Comparison of ENCODE assay signal across 18 mouse cellular contexts in the genomic region with DNA sequence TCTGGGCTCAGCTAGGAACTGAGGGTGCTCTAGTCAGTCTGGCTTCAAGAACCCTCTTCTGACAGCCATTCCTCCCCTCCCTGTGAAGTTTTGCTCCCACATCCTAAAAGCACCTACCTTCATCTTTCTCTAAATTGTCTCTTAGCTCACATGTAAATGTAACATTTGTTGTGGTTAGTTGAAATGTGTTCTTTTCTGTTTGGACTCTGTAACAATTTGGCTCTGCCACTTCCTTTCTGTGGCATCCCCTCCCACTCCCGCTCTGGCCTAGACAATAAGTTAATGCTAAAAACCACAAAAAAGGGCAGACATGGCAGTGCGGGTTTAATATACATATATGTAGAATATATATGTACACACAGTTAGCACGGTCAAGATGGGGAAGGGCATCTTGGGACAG. TPM values are rescaled to one million over a fixed set of nuclear protein-coding genes. Genes with fewer than 3 reads are reported as not detected.
DNase-seq lines count a peak whose midpoint lies in the region; ATAC-seq and TF ChIP-seq lines count a peak whose summit lies in the region.
"Had no signal": no experiment of that assay in that cellular context is flagged by ENCODE, and none has a peak within 500 bp of the region (broad histone marks: within the 10 kb centered on the region; RNA-seq: fewer than 3 reads in every experiment).

No protein-coding gene starts in this region.

- H3K79me2 ChIP-seq in CH12.LX (replicated peaks; ENCODE audit: control insufficient read depth, extremely low read depth, insufficient read depth, poor library complexity, severe bottlenecking) = 0 out of 2 replicates have a peak, but pooled peaks cover 5% of the 10 kb centered on the region

- H3K4me1 ChIP-seq in forebrain, embryonic 13.5 days = peaks cover 31% of the 10 kb centered on the region
- peaks cover 23% of the 10 kb centered on the region for H3K4me1 ChIP-seq in forebrain, embryonic 16.5 days (replicated peaks; ENCODE audit: control insufficient read depth, insufficient read depth, low read length)
- H3K4me1 ChIP-seq in CH12.LX (ENCODE audit: control insufficient read depth in 1 of 2, insufficient read depth in 2 of 2) = peaks cover 9 to 21% of the 10 kb centered on the region in 2 experiments

- 85% methylated on average over 3 of the region's 3 CpGs for WGBS in forebrain, embryonic 13.5 days
- 82% methylated on average over 3 of the region's 3 CpGs for WGBS in forebrain, embryonic 16.5 days

- H3K27me3 ChIP-seq in forebrain, embryonic 13.5 days = no peaks in the 10 kb centered on the region
- no peaks in the 10 kb centered on the region for H3K27me3 ChIP-seq in forebrain, embryonic 16.5 days (replicated peaks; ENCODE audit: control insufficient read depth, insufficient read depth, low read length)
- H3K27me3 ChIP-seq in CH12.LX (replicated peaks) = no peaks in the 10 kb centered on the region
- H3K27me3 ChIP-seq: heart, embryonic 12.5 days; hindbrain, embryonic 15.5 days; Patski had no signal

- in situ Hi-C loops in CH12.LX (cut with MboI; ENCODE audit: low pct_ligation_motif_present, low pct_unique_long_range_greater_than_20kb, low sequenced_read_pairs) = no loop called here

- no peak for TF ChIP-seq EP300 in CH12.LX (IDR thresholded peaks at IDR 0.05; ENCODE audit: low read length)

- H3K4me2 ChIP-seq in forebrain, embryonic 13.5 days = no peak overlapping the region
- no peak overlapping the region for H3K4me2 ChIP-seq in forebrain, embryonic 16.5 days (ENCODE audit: low read length)
- H3K4me2 ChIP-seq in CH12.LX (ENCODE audit: insufficient read depth, low read depth, poor library complexity, severe bottlenecking) = no peak overlapping the region
- H3K4me2 ChIP-seq: heart, embryonic 12.5 days; hindbrain, embryonic 15.5 days had no signal

- H3K36me3 ChIP-seq in forebrain, embryonic 13.5 days (ENCODE audit: poor library complexity, severe bottlenecking) = peaks cover 78% of the 10 kb centered on the region
- peaks cover 30% of the 10 kb centered on the region for H3K36me3 ChIP-seq in forebrain, embryonic 16.5 days (ENCODE audit: control insufficient read depth, insufficient read depth)
- H3K36me3 ChIP-seq in CH12.LX (replicated peaks in 1 of 2; ENCODE audit: control insufficient read depth in 1 of 2, insufficient read depth in 1 of 2, low read length in 1 of 2) = peaks cover 80 to 92% of the 10 kb centered on the region in 2 experiments

- TF ChIP-seq RAD21 in CH12.LX (IDR thresholded peaks at IDR 0.05; ENCODE audit: low read depth, low read length) = no peak

- H3K4me3 ChIP-seq in forebrain, embryonic 13.5 days = no peak overlapping the region
- H3K4me3 ChIP-seq in forebrain, embryonic 16.5 days (replicated peaks; ENCODE audit: low read length) = no peak overlapping the region
- no peak overlapping the region for H3K4me3 ChIP-seq in left cerebral cortex, adult 2 months
- H3K4me3 ChIP-seq in CH12.LX (replicated peaks in 1 of 3; ENCODE audit: low read depth in 2 of 3, low read length in 2 of 3, poor library complexity in 1 of 3) = no peak overlapping the region
- H3K4me3 ChIP-seq: gastrocnemius, adult 2 months; heart, embryonic 12.5 days; hindbrain, embryonic 15.5 days had no signal

- TF ChIP-seq CTCF in left cerebral cortex, adult 2 months (IDR thresholded peaks at IDR 0.05) = no peak
- TF ChIP-seq CTCF in CH12.LX (conservative IDR thresholded peaks at IDR 0.05 in 1 of 2, IDR thresholded peaks at IDR 0.05 in 1 of 2; ENCODE audit: low read depth in 2 of 2, low read length in 2 of 2) = no peak

- H3K9ac ChIP-seq in forebrain, embryonic 13.5 days = no peak overlapping the region
- H3K9ac ChIP-seq in forebrain, embryonic 16.5 days (replicated peaks; ENCODE audit: low read depth, low read length) = no peak overlapping the region
- H3K9ac ChIP-seq in CH12.LX (ENCODE audit: insufficient read depth, low read depth) = no peak overlapping the region
- H3K9ac ChIP-seq: heart, embryonic 12.5 days; hindbrain, embryonic 15.5 days had no signal

- H3K9me3 ChIP-seq in forebrain, embryonic 13.5 days (replicated peaks) = no peaks in the 10 kb centered on the region
- H3K9me3 ChIP-seq in forebrain, embryonic 16.5 days (ENCODE audit: control insufficient read depth, low read length) = no peaks in the 10 kb centered on the region
- no peaks in the 10 kb centered on the region for H3K9me3 ChIP-seq in CH12.LX (replicated peaks; ENCODE audit: low read length)
- H3K9me3 ChIP-seq: heart, embryonic 12.5 days; hindbrain, embryonic 15.5 days had no signal

- ATAC-seq in forebrain, embryonic 13.5 days = no peak
- no peak for ATAC-seq in forebrain, embryonic 16.5 days
- ATAC-seq in inflammation-experienced regulatory T-cells, adult 6 months = peak; percentile 54
- ATAC-seq: intestine, postnatal 0 days; Patski had no signal

- TF ChIP-seq POLR2A in CH12.LX (IDR thresholded peaks at IDR 0.05; ENCODE audit: low read depth, low read length) = 0 out of 2 replicates have a peak, but pooled peaks have one; percentile 6

- dilution Hi-C loops in CH12.LX (cut with MboI; ENCODE audit: extremely low pct_ligation_motif_present, extremely low pct_unique_long_range_greater_than_20kb, low sequenced_read_pairs) = no loop called here

- peak overlapping the region; percentile 32 for H3K27ac ChIP-seq in forebrain, embryonic 13.5 days
- no peak overlapping the region; the same call in 1 of the 2 replicates for H3K27ac ChIP-seq in forebrain, embryonic 16.5 days (ENCODE audit: low read length)
- H3K27ac ChIP-seq in left cerebral cortex, adult 2 months = 0 out of 2 replicates have a peak overlapping the region, but pooled peaks have one; percentile 10
- no peak overlapping the region for H3K27ac ChIP-seq in CH12.LX (ENCODE audit: insufficient read depth, low read depth)
- H3K27ac ChIP-seq: gastrocnemius, adult 2 months; hindbrain, embryonic 15.5 days had no signal

- no peak for DNase-seq in left cerebral cortex, adult 2 months (ENCODE audit: extremely low spot score in 1 of 2, low spot score in 2 of 2)
- DNase-seq in left cerebral cortex, adult 11 months (ENCODE audit: low spot score) = no peak
- no peak for DNase-seq in CH12.LX (ENCODE audit: extremely low read depth)
- no peak for DNase-seq in embryo, embryonic 11 days
- DNase-seq in gastrocnemius, postnatal 10 days = no peak
- DNase-seq: adrenal gland, adult 2 months; adrenal gland, postnatal 25 days; gastrocnemius, adult 2 months; gastrocnemius, postnatal 36 days; heart, adult 18-20 months; heart, postnatal 36 days had no signal

- intact Hi-C loops in left cerebral cortex, adult 2 months (cut with DNase I) = no loop called here

TF ChIP-seq in CH12.LX, 34 proteins besides CTCF, POLR2A, EP300 and RAD21:
- TF ChIP-seq USF1 (IDR thresholded peaks at IDR 0.05; ENCODE audit: low read depth, low read length) (no peak), E2F4 (IDR thresholded peaks at IDR 0.05; ENCODE audit: insufficient replicate concordance, low read depth, low read length) (no peak)
TF ChIP-seq in CH12.LX: peak in this region for 0.

RNA-seq across cellular contexts. Expression of gene Pea15a, which starts 9.5 kb away (rescaled TPM):
- 470 and 471 TPM in 2 replicates for polyA plus RNA-seq in forebrain, embryonic 13.5 days (2015; fragmentation: Nextera tagmentation; extraction: Ambion mirVana)
- polyA plus RNA-seq in forebrain, embryonic 16.5 days (2015; fragmentation: Nextera tagmentation; extraction: Ambion mirVana) = 472 and 511 TPM in 2 replicates
- 100 to 1,000 TPM; 387 to 422 TPM for total RNA-seq in left cerebral cortex, adult 2 months (2021)
- 14.9 and 15.6 TPM in 2 replicates for total RNA-seq in CH12.LX (2012; rRNA removed)
- total RNA-seq in CH12.LX (2014; rRNA removed) = 21.5 and 23.7 TPM in 2 replicates
- 50.6 and 52.1 TPM in 2 replicates for polyA plus RNA-seq in CH12.LX (2012; ENCODE audit: insufficient read length, low read depth)
- 10 to 100 TPM; 46.0 to 50.6 (median 47.6) TPM for polyA plus RNA-seq in inflammation-experienced regulatory T-cells, adult 6 months (2017; shearing (Covaris generic))
- 10 to 100 TPM; 72.5 to 82.1 TPM for total RNA-seq in gastrocnemius, postnatal 10 days (2021)

RNA-seq across cellular contexts. Expression of gene Casq1, which starts 22.5 kb away (rescaled TPM):
- 4.5 TPM in 2 replicates for polyA plus RNA-seq in forebrain, embryonic 13.5 days (2015; fragmentation: Nextera tagmentation; extraction: Ambion mirVana)
- 4.7 and 7.2 TPM in 2 replicates for polyA plus RNA-seq in forebrain, embryonic 16.5 days (2015; fragmentation: Nextera tagmentation; extraction: Ambion mirVana)
- under 1 TPM in 1 of 2 experiments, not detected in 1; 0.48 TPM for total RNA-seq in left cerebral cortex, adult 2 months (2021)
- 0.21 TPM in 1 of 2 replicates, not detected in the other for total RNA-seq in CH12.LX (2012; rRNA removed)
- not detected in 2 replicates for total RNA-seq in CH12.LX (2014; rRNA removed)
- polyA plus RNA-seq in CH12.LX (2012; ENCODE audit: insufficient read length, low read depth) = 0.96 and 0.98 TPM in 2 replicates
- polyA plus RNA-seq in inflammation-experienced regulatory T-cells, adult 6 months (2017; shearing (Covaris generic)) = not detected
- 1,000 to 10,000 TPM; 4,961 to 5,359 TPM for total RNA-seq in gastrocnemius, postnatal 10 days (2021)
- total RNA-seq: adrenal gland, postnatal 25 days had no signal

RNA-seq across cellular contexts. Expression of gene Dcaf8, which starts 49.3 kb away (rescaled TPM):
- 112 and 125 TPM in 2 replicates for polyA plus RNA-seq in forebrain, embryonic 13.5 days (2015; fragmentation: Nextera tagmentation; extraction: Ambion mirVana)
- polyA plus RNA-seq in forebrain, embryonic 16.5 days (2015; fragmentation: Nextera tagmentation; extraction: Ambion mirVana) = 106 and 107 TPM in 2 replicates
- 100 to 1,000 TPM; 115 to 121 TPM for total RNA-seq in left cerebral cortex, adult 2 months (2021)
- total RNA-seq in CH12.LX (2012; rRNA removed) (47.7 and 58.5 TPM in 2 replicates), CH12.LX (2014; rRNA removed) (46.2 and 50.1 TPM in 2 replicates)
- 77.2 and 80.7 TPM in 2 replicates for polyA plus RNA-seq in CH12.LX (2012; ENCODE audit: insufficient read length, low read depth)
- 10 to 100 TPM; 46.7 to 99.2 (median 78.4) TPM for polyA plus RNA-seq in inflammation-experienced regulatory T-cells, adult 6 months (2017; shearing (Covaris generic))
- 100 to 1,000 TPM; 132 to 146 TPM for total RNA-seq in gastrocnemius, postnatal 10 days (2021)

Comparison
In these comparisons a context has a peak if more than half of its experiments do, and no peak if none do; other contexts are left out.
1. H3K27ac ChIP-seq: peak in forebrain, embryonic 13.5 days (single experiment) and left cerebral cortex, adult 2 months (single experiment); none in forebrain, embryonic 16.5 days (single experiment) and CH12.LX (single experiment).